Mouse (Mus musculus) hindbrain, embryonic 11.5 days (tissue): Measurements from ENCODE around the gene Ippk. TPM values are rescaled to one million over a fixed set of nuclear protein-coding genes. Genes with fewer than 3 reads are reported as not detected.

Experiments
- ATAC-seq: fragments of 200-750 bp; cut with Nextera tagmentation; 2 replicates; pipeline ENCODE4 v1.8.0; 2017; ENCODE audit warnings: mild to moderate bottlenecking, moderate TSS enrichment, moderate library complexity; ENCODE audit not compliant: low FRiP score
- DNase-seq: peaks from one replicate; pipeline ENCODE4 v3.0.0-alpha.2; 2015; ENCODE audit warnings: low spot score
- H3K27ac ChIP-seq: fragments of 300-500 bp; sonication (generic); 2 replicates; pipeline ENCODE4 v1.5.1; 2014; ENCODE audit warnings: mild to moderate bottlenecking, low read depth, low read length
- H3K27me3 ChIP-seq: fragments of 300-500 bp; sonication (generic); 2 replicates; pipeline ENCODE4 v1.6.1; 2014; ENCODE audit warnings: mild to moderate bottlenecking, low read length, moderate library complexity, mixed read lengths; ENCODE audit not compliant: control insufficient read depth, insufficient read depth
- H3K36me3 ChIP-seq: fragments of 300-500 bp; sonication (generic); 2 replicates; pipeline ENCODE4 v1.6.1; 2014; ENCODE audit warnings: mild to moderate bottlenecking, low read length, moderate library complexity, mixed read lengths; ENCODE audit not compliant: control insufficient read depth, insufficient read depth
- H3K4me1 ChIP-seq: fragments of 300-500 bp; sonication (generic); replicated peaks from 2 replicates; pipeline ENCODE4 v1.6.1; 2014; ENCODE audit warnings: low read length, mixed read lengths; ENCODE audit not compliant: control insufficient read depth, insufficient read depth
- H3K4me2 ChIP-seq: fragments of 300-500 bp; sonication (generic); replicated peaks from 2 replicates; pipeline ENCODE4 v1.6.1; 2014; ENCODE audit warnings: mild to moderate bottlenecking, low read depth, low read length
- H3K4me3 ChIP-seq: fragments of 300-500 bp; sonication (generic); 2 replicates; pipeline ENCODE4 v1.5.1; 2014; ENCODE audit warnings: low read depth, low read length
- H3K9ac ChIP-seq: fragments of 300-500 bp; sonication (generic); 2 replicates; pipeline ENCODE4 v1.6.1; 2014; ENCODE audit warnings: low read depth, low read length
- H3K9me3 ChIP-seq: fragments of 300-500 bp; sonication (generic); 2 replicates; pipeline ENCODE4 v1.6.1; 2016; ENCODE audit warnings: low read length; ENCODE audit not compliant: control insufficient read depth
- WGBS: fragments of 180-500 bp; shearing (Covaris S2); extraction: QIAGEN DNeasy Blood & Tissue Kit; methylation state at CpG from one replicate; pipeline ENCODE4 v1.1.7; 2014; 5-methylcytosine and 5-hydroxymethylcytosine counted together
- polyA plus RNA-seq: library from polyadenylated mRNA; unstranded; fragments of >200 nt; fragmentation: Nextera tagmentation; extraction: Ambion mirVana; gene quantifications from 2 replicates; pipeline ENCODE4 v1.2.1, GENCODE M21; 2014

The Ippk gene
- polyA plus RNA-seq, 1 experiment from 2014 or later = 14.6 TPM

DNA sequence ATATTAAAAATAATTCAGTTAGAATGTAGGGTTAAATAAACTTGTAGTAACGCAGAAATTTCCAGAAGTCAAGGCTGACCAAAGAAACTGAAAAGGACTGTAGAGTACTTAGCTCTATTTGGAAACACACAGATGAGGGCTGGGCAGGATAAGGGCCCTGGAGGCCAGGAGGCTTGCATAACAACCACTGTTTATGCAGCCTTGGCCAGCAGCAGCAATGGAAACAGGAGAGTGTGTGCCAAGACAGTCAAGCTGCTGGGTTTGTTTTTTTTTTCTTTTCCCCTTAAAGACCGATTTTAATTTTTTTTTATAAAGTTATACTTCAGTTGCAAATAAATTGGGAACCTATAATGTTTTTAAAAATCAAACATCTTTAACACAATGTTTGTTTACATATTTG, 59.0 kb downstream of the Ippk start:
- Histone ChIP-seq H3K9me3 (no peaks in the 10 kb centered on the region), H3K4me1 (no peaks in the 10 kb centered on the region), H3K4me2 (no peak overlapping the region), H3K27ac (no peak overlapping the region), H3K9ac (no peak overlapping the region), H3K27me3 (no peaks in the 10 kb centered on the region), H3K36me3 (no peaks in the 10 kb centered on the region), H3K4me3 (no peak overlapping the region)
- 85% methylated on average over 2 of the region's 2 CpGs for WGBS
- DNase-seq (no peak), ATAC-seq (no peak)

DNA sequence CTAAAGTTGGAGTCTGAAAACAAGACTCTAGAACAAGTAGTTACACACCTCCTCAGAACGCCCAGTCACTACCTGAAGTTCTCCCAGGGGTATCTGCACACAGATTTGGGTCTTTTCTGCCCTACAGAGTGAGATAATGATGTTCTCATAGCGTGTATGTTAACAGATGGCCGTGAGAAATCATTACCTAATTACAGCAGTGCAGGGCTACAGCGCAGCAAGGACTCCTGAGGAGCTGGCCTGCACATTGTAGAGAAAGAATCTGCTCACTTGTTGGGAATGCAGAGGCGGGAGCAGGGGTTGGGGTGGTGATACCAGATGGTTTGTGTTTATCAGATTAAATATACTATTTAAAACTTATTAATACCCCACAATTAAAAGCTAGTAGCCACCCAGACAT, 59.5 kb downstream of the Ippk start:
- ATAC-seq (no peak), DNase-seq (no peak)
- H3K9ac ChIP-seq = no peak overlapping the region
- H3K27me3 ChIP-seq = no peaks in the 10 kb centered on the region
- H3K9me3 ChIP-seq = no peaks in the 10 kb centered on the region
- no peak overlapping the region for H3K27ac ChIP-seq
- no peaks in the 10 kb centered on the region for H3K4me1 ChIP-seq
- H3K36me3 ChIP-seq = no peaks in the 10 kb centered on the region
- WGBS = 66% methylated on average over 5 of the region's 5 CpGs
- no peak overlapping the region for H3K4me3 ChIP-seq
- H3K4me2 ChIP-seq = no peak overlapping the region

DNA sequence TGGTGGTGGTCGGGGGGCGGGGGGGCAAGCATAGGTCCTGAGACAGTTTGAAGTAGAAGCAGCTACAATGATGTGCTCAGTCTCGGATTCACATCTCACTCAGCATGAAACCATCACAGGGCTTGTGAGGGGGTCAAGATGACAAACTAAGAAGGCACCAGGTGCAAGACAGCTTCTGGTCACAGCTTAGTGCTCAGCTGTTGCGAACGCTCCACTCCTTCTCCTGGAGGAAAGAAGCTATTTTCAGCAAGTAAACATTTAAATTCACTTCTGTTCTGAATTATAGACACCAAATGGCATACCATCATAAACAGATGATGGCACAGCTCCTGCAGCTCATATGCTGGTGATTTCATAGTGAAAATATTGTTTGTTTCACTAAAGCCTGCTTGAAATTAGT, 64.3 kb downstream of the Ippk start:
- no peaks in the 10 kb centered on the region for H3K27me3 ChIP-seq
- H3K4me2 ChIP-seq = no peak overlapping the region
- H3K27ac ChIP-seq = no peak overlapping the region
- ATAC-seq (no peak), DNase-seq (no peak)
- H3K4me1 ChIP-seq = no peaks in the 10 kb centered on the region
- H3K36me3 ChIP-seq = no peaks in the 10 kb centered on the region
- H3K9ac ChIP-seq = no peak overlapping the region
- WGBS = 87% methylated on average over 5 of the region's 5 CpGs
- H3K9me3 ChIP-seq = no peaks in the 10 kb centered on the region
- H3K4me3 ChIP-seq = no peak overlapping the region

DNA sequence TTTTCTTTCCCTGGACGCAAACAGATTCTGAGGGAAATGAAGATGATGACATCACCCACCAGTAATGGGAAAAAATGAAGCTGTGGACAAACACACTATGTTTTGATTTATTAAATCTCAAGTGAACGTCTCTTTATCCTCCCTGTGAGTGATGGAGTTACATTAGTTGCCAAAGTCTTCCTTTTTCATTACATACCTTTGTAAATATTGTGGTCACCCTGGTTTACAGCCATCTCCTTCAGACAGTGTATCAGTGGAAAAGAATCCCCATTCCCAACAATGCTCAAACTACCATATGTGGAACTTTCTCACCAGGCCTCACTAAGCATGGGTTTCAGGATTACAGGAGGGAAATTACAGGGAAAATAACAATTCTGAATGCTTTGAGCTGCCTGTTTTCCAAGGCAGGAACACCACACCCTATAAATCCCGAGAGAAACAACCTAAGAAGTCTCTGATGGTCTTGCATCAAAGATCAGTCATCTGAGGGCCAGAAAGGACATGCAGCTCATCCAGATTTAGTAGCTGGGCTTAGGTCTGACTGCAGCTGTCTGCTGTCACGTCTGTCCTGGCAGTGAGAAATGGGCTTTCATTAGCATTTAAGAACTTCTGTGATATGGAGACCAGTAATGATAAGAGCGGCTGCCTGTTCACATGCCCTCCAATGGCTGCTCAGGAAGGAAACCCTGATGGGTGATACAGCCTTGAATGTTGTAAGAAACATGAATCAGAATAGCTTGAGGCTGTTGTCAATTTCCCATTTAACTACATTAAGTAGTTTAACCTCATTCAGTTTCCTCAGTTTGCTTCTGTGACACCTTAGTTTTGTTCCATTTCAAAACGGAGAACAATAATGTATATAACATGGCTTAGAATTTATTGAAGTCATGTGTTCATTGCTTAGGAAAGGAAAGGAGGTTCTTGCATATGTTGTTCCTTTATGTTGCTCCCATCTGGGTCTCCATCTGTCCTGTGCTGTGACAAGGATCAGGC, 71.6 kb downstream of the Ippk start, which contains the start of gene Tes3-ps:
Gene Tes3-ps (plus strand): TSS at position 943 of the 993 bp plus-strand sequence.
- WGBS = 83% methylated on average over 6 of the region's 6 CpGs
- no peak within 1 kb of the TSS for H3K9ac ChIP-seq

DNA sequence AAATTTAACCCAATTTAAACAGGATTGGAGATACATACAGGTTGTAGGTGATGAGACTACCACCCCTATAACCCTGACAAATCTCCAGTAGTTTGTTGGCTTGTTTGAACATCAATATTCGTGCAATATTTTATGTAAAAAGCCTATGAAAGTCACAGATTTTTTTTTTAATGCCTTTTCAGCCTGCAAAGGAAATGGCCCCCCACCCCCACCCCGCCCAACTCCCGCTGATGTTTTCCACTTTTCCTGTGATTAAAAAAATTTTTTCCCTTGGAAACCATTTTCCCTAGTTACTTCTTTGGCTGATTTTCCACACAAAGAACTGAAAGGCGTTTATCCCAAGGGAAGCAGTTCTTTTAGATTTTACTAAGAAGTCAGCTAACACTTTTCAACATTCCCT, 83.5 kb downstream of the Ippk start, which contains the start of gene Ecm2:
Gene Ecm2 (plus strand): TSS at position 301 of the 400 bp plus-strand sequence.
- Histone ChIP-seq H3K4me2 (no peak within 1 kb of the TSS), H3K27ac (no peak within 1 kb of the TSS), H3K9ac (no peak within 1 kb of the TSS), H3K4me1 (no peaks in the 10 kb centered on the region), H3K4me3 (no peak within 1 kb of the TSS), H3K27me3 (no peaks in the 10 kb centered on the region), H3K36me3 (no peaks in the 10 kb centered on the region), H3K9me3 (no peaks in the 10 kb centered on the region)
- 52% methylated on average over 4 of the region's 4 CpGs for WGBS
- ATAC-seq (no peak), DNase-seq (no peak)

More for the DNA sequence above, 71.6 kb downstream of the Ippk start, which contains the start of gene Tes3-ps:
- ATAC-seq = no peak
- Histone ChIP-seq H3K36me3 (no peaks in the 10 kb centered on the region), H3K4me1 (no peaks in the 10 kb centered on the region), H3K4me2 (no peak within 1 kb of the TSS), H3K9me3 (no peaks in the 10 kb centered on the region), H3K27ac (no peak within 1 kb of the TSS), H3K4me3 (no peak within 1 kb of the TSS), H3K27me3 (no peaks in the 10 kb centered on the region)
- DNase-seq = no peak

DNA sequence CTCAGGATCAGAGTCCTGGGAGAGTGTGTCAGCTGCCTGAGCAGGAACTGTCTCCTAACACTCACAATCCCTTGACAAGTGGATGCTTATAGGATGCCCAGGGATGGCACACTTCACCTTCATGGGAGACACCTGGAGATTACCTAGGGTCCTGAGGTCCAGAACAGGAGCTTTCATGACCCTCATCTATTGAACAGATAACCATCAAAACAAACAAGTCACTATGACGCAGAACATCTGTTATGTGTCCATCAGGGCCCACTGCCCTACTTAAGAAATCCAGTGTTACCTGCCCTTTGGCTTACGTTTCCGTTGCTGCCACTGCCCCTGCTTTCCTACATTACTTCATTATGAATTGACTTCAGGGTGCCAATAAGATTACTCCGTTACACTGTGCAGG, 84.7 kb downstream of the Ippk start:
- Histone ChIP-seq H3K9ac (no peak overlapping the region), H3K36me3 (no peaks in the 10 kb centered on the region), H3K27me3 (no peaks in the 10 kb centered on the region), H3K9me3 (no peaks in the 10 kb centered on the region), H3K27ac (no peak overlapping the region), H3K4me2 (no peak overlapping the region), H3K4me1 (no peaks in the 10 kb centered on the region), H3K4me3 (no peak overlapping the region)
- WGBS = 88% methylated on average over 4 of the region's 4 CpGs
- no peak for ATAC-seq
- DNase-seq = no peak

DNA sequence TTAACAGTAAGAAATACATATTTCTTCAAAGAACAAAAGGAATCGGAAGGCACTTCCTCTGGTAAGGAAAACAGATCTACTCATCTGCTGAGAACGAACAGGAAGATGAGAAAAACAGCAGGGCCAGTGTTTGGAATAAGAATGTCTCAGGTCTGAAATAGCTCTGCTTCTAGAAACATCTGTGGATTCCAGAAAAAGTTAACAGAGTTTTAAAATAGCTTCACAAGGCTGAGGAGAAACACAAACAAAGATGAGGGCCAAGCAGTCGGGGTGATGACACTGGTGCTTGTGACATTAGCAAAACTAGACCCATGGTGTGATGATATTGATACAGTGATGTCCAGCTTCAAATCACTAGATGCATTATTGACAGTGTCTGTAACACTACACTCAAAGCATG, 86.1 kb downstream of the Ippk start:
- Histone ChIP-seq H3K4me1 (no peaks in the 10 kb centered on the region), H3K27me3 (no peaks in the 10 kb centered on the region), H3K9me3 (no peaks in the 10 kb centered on the region), H3K36me3 (no peaks in the 10 kb centered on the region), H3K27ac (no peak overlapping the region), H3K9ac (no peak overlapping the region), H3K4me2 (no peak overlapping the region), H3K4me3 (no peak overlapping the region)
- no peak for ATAC-seq
- no peak for DNase-seq
- 79% methylated on average over 3 of the region's 3 CpGs for WGBS
